Mouse (Mus musculus): ENCODE data around the gene Smyd3. TPM values are rescaled to one million over a fixed set of nuclear protein-coding genes. Genes with fewer than 3 reads are reported as not detected.

The Smyd3 gene
- total and polyA plus RNA-seq, 3 experiments, result 2.7 to 8.1 (median 7.6) TPM

GRCm38 (mm10) chr1:179064601-179065293, 453.1 kb downstream of the Smyd3 start:
- H3K27ac ChIP-seq, result no peak overlapping the region
- H3K36me3 ChIP-seq (ENCODE audit: control insufficient read depth, insufficient read depth, low read length), result no peaks in the 10 kb centered on the region
- DNase-seq, result no peak
- H3K9ac ChIP-seq (ENCODE audit: low read depth, low read length), result no peak overlapping the region
- H3K27me3 ChIP-seq (ENCODE audit: control insufficient read depth, insufficient read depth, low read length), result no peaks in the 10 kb centered on the region
- 82% methylated on average over 14 of the region's 14 CpGs for WGBS
- no peaks in the 10 kb centered on the region for H3K79me2 ChIP-seq (replicated peaks; ENCODE audit: control insufficient read depth, insufficient read depth, low read length)
- no peak for TF ChIP-seq CTCF (IDR thresholded peaks at IDR 0.05)
- no peak for TF ChIP-seq EP300 (IDR thresholded peaks at IDR 0.05; ENCODE audit: insufficient read depth, low read depth, low read length)
- TF ChIP-seq POLR2A (IDR thresholded peaks at IDR 0.05; ENCODE audit: insufficient read depth, low read depth, low read length), result no peak
- H3K4me1 ChIP-seq (ENCODE audit: control insufficient read depth, insufficient read depth, low read length), result peaks cover 8% of the 10 kb centered on the region
- H3K4me3 ChIP-seq, result no peak overlapping the region
- intact Hi-C loops (cut with DNase I), result no loop called here

DNA sequence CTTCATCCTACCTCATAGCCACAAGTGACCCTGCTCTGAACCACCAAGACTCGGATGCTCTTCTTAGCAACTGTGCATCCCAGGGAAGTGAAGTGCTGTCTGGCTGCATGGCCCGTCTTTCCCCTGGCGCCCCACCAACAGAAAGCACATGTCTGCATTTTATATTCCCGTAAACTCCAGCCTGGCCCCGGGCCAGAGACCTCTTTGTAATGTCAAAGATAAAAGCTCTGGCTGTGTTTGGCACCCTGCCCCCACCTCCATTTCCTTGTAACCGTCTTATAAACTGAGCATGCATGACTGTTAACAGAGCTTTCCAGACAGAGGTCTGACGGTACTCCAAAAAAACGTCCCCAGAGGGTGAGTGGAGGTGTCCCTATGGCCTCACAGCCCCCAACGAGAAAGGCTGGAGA, 456.1 kb downstream of the Smyd3 start:
- intact Hi-C loops (cut with DNase I), result no loop called here
- Histone ChIP-seq H3K4me1 (ENCODE audit: control insufficient read depth, insufficient read depth, low read length) (peaks cover 8% of the 10 kb centered on the region), H3K36me3 (ENCODE audit: control insufficient read depth, insufficient read depth, low read length) (no peaks in the 10 kb centered on the region), H3K79me2 (replicated peaks; ENCODE audit: control insufficient read depth, insufficient read depth, low read length) (no peaks in the 10 kb centered on the region), H3K4me3 (no peak overlapping the region), H3K27me3 (ENCODE audit: control insufficient read depth, insufficient read depth, low read length) (no peaks in the 10 kb centered on the region), H3K27ac (no peak overlapping the region), H3K9ac (ENCODE audit: low read depth, low read length) (no peak overlapping the region)
- peak; percentile 72 to 78 for DNase-seq
- WGBS, result 8% methylated on average over 9 of the region's 9 CpGs
- TF ChIP-seq CTCF (IDR thresholded peaks at IDR 0.05), result no peak
- TF ChIP-seq POLR2A (IDR thresholded peaks at IDR 0.05; ENCODE audit: insufficient read depth, low read depth, low read length), result no peak
- TF ChIP-seq EP300 (IDR thresholded peaks at IDR 0.05; ENCODE audit: insufficient read depth, low read depth, low read length), result no peak

DNA sequence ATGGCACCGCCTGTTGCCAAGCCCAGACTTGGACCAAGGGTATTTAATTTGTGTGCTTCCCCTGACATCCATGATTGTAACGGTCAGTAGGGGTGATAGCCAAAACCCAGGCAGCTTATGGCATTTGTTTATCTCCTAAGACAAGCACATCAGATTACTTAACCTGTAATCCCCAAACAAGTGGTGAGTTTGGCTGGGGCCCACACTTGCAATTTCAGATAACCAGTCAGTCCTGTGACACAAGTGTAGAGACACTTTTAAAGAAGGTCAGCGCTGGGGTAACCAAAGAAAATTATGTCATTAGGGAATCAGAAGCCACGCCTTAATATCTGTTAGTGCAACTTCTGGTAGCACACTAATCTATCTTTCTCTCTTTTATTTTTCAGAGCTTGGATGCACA, 456.8 kb downstream of the Smyd3 start:
- Histone ChIP-seq H3K9ac (ENCODE audit: low read depth, low read length) (no peak overlapping the region), H3K36me3 (ENCODE audit: control insufficient read depth, insufficient read depth, low read length) (no peaks in the 10 kb centered on the region), H3K79me2 (replicated peaks; ENCODE audit: control insufficient read depth, insufficient read depth, low read length) (no peaks in the 10 kb centered on the region), H3K4me1 (ENCODE audit: control insufficient read depth, insufficient read depth, low read length) (peaks cover 8% of the 10 kb centered on the region), H3K27ac (no peak overlapping the region), H3K27me3 (ENCODE audit: control insufficient read depth, insufficient read depth, low read length) (no peaks in the 10 kb centered on the region), H3K4me3 (no peak overlapping the region)
- intact Hi-C loops (cut with DNase I), result no loop called here
- TF ChIP-seq EP300 (IDR thresholded peaks at IDR 0.05; ENCODE audit: insufficient read depth, low read depth, low read length) (no peak), POLR2A (IDR thresholded peaks at IDR 0.05; ENCODE audit: insufficient read depth, low read depth, low read length) (no peak), CTCF (IDR thresholded peaks at IDR 0.05) (no peak)
- WGBS, result 44% methylated on average over 4 of the region's 4 CpGs
- DNase-seq, result no peak

GRCm38 (mm10) chr1:179060113-179060955, 457.5 kb downstream of the Smyd3 start:
- peaks cover 8% of the 10 kb centered on the region for H3K4me1 ChIP-seq (ENCODE audit: control insufficient read depth, insufficient read depth, low read length)

DNA sequence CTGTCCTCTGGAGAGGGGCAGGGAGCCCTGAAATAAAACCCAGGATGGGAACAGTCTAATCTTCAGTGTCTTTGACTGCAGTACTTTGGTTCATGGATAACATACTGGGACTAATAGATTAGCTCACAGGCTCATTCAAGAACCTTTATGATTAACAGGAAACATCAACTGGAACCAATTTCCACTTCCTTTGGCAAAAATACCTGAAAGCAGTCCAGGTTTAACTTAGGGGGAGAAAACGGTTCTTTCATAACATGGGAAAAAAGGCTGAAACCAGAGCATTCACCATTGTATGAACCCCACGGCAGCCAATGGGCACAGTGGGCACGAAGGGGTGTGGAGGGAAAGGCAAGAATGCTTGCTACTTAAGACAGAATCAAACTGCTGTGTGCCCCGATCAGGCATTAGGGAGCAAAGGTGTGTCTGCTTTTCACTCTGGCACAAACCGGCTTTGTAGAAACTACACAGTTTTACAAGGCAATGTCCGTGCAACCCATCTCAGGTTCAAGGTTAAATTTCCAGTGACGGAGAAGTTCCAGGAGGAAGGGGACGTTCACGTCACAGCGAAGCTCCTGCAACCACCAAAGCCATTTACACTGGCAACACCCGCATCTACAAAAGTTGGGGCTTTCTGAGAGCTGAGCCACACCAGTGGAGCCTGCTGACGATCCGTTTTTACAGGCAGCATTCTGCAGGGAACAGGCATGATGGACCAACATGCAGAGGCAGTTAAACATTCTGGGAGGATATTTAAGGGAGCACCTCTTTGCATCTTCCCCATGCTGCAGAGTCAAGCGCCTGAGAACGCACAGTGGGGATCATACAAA, 458.3 kb downstream of the Smyd3 start:
- H3K27me3 ChIP-seq (ENCODE audit: control insufficient read depth, insufficient read depth, low read length), result no peaks in the 10 kb centered on the region
- DNase-seq, result no peak
- H3K4me1 ChIP-seq (ENCODE audit: control insufficient read depth, insufficient read depth, low read length), result peaks cover 8% of the 10 kb centered on the region
- intact Hi-C loops (cut with DNase I), result loop anchor here (5.0 kb wide), 1 partner anchor 47 kb away; no protein-coding TSS in a partner anchor
- TF ChIP-seq CTCF (IDR thresholded peaks at IDR 0.05), result no peak
- no peak for TF ChIP-seq EP300 (IDR thresholded peaks at IDR 0.05; ENCODE audit: insufficient read depth, low read depth, low read length)
- no peak for TF ChIP-seq POLR2A (IDR thresholded peaks at IDR 0.05; ENCODE audit: insufficient read depth, low read depth, low read length)
- 85% methylated on average over 15 of the region's 15 CpGs for WGBS
- no peaks in the 10 kb centered on the region for H3K79me2 ChIP-seq (replicated peaks; ENCODE audit: control insufficient read depth, insufficient read depth, low read length)
- H3K9ac ChIP-seq (ENCODE audit: low read depth, low read length), result no peak overlapping the region
- no peaks in the 10 kb centered on the region for H3K36me3 ChIP-seq (ENCODE audit: control insufficient read depth, insufficient read depth, low read length)
- no peak overlapping the region for H3K4me3 ChIP-seq
- H3K27ac ChIP-seq, result no peak overlapping the region

More at GRCm38 (mm10) chr1:179060113-179060955, 457.5 kb downstream of the Smyd3 start:
- 68% methylated on average over 18 of the region's 18 CpGs for WGBS
- Histone ChIP-seq H3K36me3 (ENCODE audit: control insufficient read depth, insufficient read depth, low read length) (no peaks in the 10 kb centered on the region), H3K27ac (no peak overlapping the region), H3K9ac (ENCODE audit: low read depth, low read length) (no peak overlapping the region), H3K27me3 (ENCODE audit: control insufficient read depth, insufficient read depth, low read length) (no peaks in the 10 kb centered on the region), H3K79me2 (replicated peaks; ENCODE audit: control insufficient read depth, insufficient read depth, low read length) (no peaks in the 10 kb centered on the region), H3K4me3 (no peak overlapping the region)
- no peak for TF ChIP-seq CTCF (IDR thresholded peaks at IDR 0.05)
- no peak for TF ChIP-seq POLR2A (IDR thresholded peaks at IDR 0.05; ENCODE audit: insufficient read depth, low read depth, low read length)
- no peak for TF ChIP-seq EP300 (IDR thresholded peaks at IDR 0.05; ENCODE audit: insufficient read depth, low read depth, low read length)
- intact Hi-C loops (cut with DNase I), result no loop called here
- DNase-seq, result no peak
